Mouse (Mus musculus) heart, adult 2 months (tissue): ENCODE measurements at regions not wholly inside any gene's neighbourhood (a gene's known extent, or its start where the extent isn't known, plus 50 kb on each side); places are given as distances from the start of the nearest gene placed in this dataset.

Experiments
- CTCF ChIP-seq: fragments of 200-600 bp; IDR thresholded peaks from 2 replicates; pipeline ENCODE4 v1.8.1; 2022; ENCODE audit warnings: antibody characterized with exemption, mild to moderate bottlenecking, moderate library complexity
- EP300 ChIP-seq: fragments of 200-500 bp; IDR thresholded peaks from 2 replicates; pipeline ENCODE4 v1.6.1; 2011; ENCODE audit warnings: low read depth, low read length, control low read depth; ENCODE audit not compliant: insufficient read depth
- POLR2A ChIP-seq: fragments of 200-500 bp; IDR thresholded peaks from 2 replicates; pipeline ENCODE4 v1.6.1; 2011; ENCODE audit warnings: mild to moderate bottlenecking, low read depth, low read length, control low read depth; ENCODE audit not compliant: insufficient read depth

DNA sequence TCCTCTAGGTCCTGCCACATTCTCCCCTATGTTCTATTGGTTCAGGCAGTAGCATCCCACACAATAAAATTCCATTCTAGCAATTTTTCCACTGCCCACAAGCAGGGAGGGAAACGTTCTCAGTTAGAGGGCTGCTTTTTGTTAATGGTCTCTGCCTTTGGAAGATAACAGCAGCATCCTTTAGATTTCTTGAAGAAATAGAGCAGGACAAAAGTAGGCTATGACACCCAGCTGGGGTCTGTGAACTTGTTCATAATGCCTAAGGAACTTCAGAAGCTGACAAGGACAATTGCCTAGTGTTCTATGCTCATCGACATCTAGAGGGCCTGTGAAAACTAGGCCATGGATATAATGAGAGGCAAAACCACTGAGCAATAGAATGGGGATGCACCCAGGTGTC, 174.2 kb upstream of the Ercc4 start:
- no peak for TF ChIP-seq CTCF
- TF ChIP-seq POLR2A = no peak
- no peak for TF ChIP-seq EP300
